Mouse (Mus musculus) heart, postnatal 25 days (tissue): ENCODE results near the gene Pithd1. TPM values are rescaled to one million over a fixed set of nuclear protein-coding genes. Genes with fewer than 3 reads are reported as not detected.

Experiments
- DNase-seq: peaks from one replicate; pipeline ENCODE4 v3.0.0; 2022; ENCODE audit warnings: low spot score
- intact Hi-C: fragments of 180-260 bp; cut with DNase I; formaldehyde crosslinking; loops from one replicate; pipeline ENCODE4 v1.15.1; 2025
- total RNA-seq, 2 experiments: library from RNA; stranded (reverse); gene quantifications; 2 replicates each; pipeline ENCODE4 v1.2.3; 2021

Pithd1 gene
- 10 to 100 TPM; 16.0 to 18.0 TPM for total RNA-seq

- intact Hi-C loops = loop anchor here (5.0 kb wide), 1 partner anchor 65 kb away; the partner anchor contains the start of gene Rpl11
These were observed at the start of gene Pithd1 for GRCm38 (mm10) chr4:135986943-135987710. Pithd1 (minus strand) TSS chr4:135987264.

GRCm38 (mm10) chr4:136035078-136035477 is 48.0 kb upstream of the Pithd1 start:
- DNase-seq = no peak
- intact Hi-C loops = no loop called here

More at GRCm38 (mm10) chr4:135986943-135987710, at the start of gene Pithd1:
- DNase-seq = peak; percentile 88

GRCm38 (mm10) chr4:136033231-136033630 is 46.2 kb upstream of the Pithd1 start:
- intact Hi-C loops = no loop called here
- no peak for DNase-seq

GRCm38 (mm10) chr4:136030968-136031909 is 44.2 kb upstream of the Pithd1 start:
- intact Hi-C loops = no loop called here
- peak; percentile 16 for DNase-seq

- intact Hi-C loops = no loop called here
- DNase-seq = no peak
These were observed 41.6 kb upstream of the Pithd1 start for GRCm38 (mm10) chr4:136028689-136029088.

GRCm38 (mm10) chr4:136028132-136028564 is 41.1 kb upstream of the Pithd1 start:
- intact Hi-C loops = no loop called here
- DNase-seq = no peak

- DNase-seq = no peak
- intact Hi-C loops = no loop called here
These were observed 40.5 kb upstream of the Pithd1 start for GRCm38 (mm10) chr4:136027416-136028131.

- intact Hi-C loops = no loop called here
- DNase-seq = no peak
These were observed 38.3 kb upstream of the Pithd1 start for GRCm38 (mm10) chr4:136025350-136025749.

- intact Hi-C loops = no loop called here
These were observed 35.9 kb upstream of the Pithd1 start for GRCm38 (mm10) chr4:136022924-136023323.

GRCm38 (mm10) chr4:136021549-136022047 is 34.5 kb upstream of the Pithd1 start, which contains the start of gene Eloa:
Eloa (minus strand) TSS chr4:136021763.
- DNase-seq = peak; percentile 99
- intact Hi-C loops = loop anchor here (2.0 kb wide), 1 partner anchor 31 kb away; the partner anchor contains the start of gene Rpl11

More at GRCm38 (mm10) chr4:136022924-136023323, 35.9 kb upstream of the Pithd1 start:
- DNase-seq = no peak

GRCm38 (mm10) chr4:136020743-136021548 is 33.9 kb upstream of the Pithd1 start:
- intact Hi-C loops = loop anchor here (2.0 kb wide), 1 partner anchor 32 kb away; the partner anchor contains the start of gene Rpl11
- DNase-seq = no peak

GRCm38 (mm10) chr4:136016059-136016602 is 29.1 kb upstream of the Pithd1 start:
- intact Hi-C loops = no loop called here
- DNase-seq = no peak

GRCm38 (mm10) chr4:136010586-136010985 is 23.5 kb upstream of the Pithd1 start:
- no peak for DNase-seq
- intact Hi-C loops = no loop called here

GRCm38 (mm10) chr4:136008782-136009447 is 21.9 kb upstream of the Pithd1 start:
- DNase-seq = no peak
- intact Hi-C loops = no loop called here

- DNase-seq = no peak
- intact Hi-C loops = no loop called here
These were observed 19.8 kb upstream of the Pithd1 start for GRCm38 (mm10) chr4:136006821-136007220.

GRCm38 (mm10) chr4:136004921-136005320 is 17.9 kb upstream of the Pithd1 start:
- DNase-seq = no peak
- intact Hi-C loops = no loop called here

- intact Hi-C loops = no loop called here
- no peak for DNase-seq
These were observed 17.1 kb upstream of the Pithd1 start for GRCm38 (mm10) chr4:136004107-136004675.

GRCm38 (mm10) chr4:135995118-135995517 is 8.1 kb upstream of the Pithd1 start:
- no peak for DNase-seq
- intact Hi-C loops = no loop called here
